ENCODE assay signal across 10 mouse cellular contexts in genomic region chr2:133346789-133347424, GRCm38 (mm10).
DNase-seq lines count a peak whose midpoint lies in the region; ATAC-seq lines count a peak whose summit lies in the region.
"Had no signal": no experiment of that assay in that cellular context is flagged by ENCODE, and none has a peak within 500 bp of the region (broad histone marks: within the 10 kb centered on the region; RNA-seq: fewer than 3 reads in every experiment).

No protein-coding gene starts in this region.

- H3K36me3 ChIP-seq in lung, embryonic 15.5 days = no peaks in the 10 kb centered on the region
- no peaks in the 10 kb centered on the region for H3K36me3 ChIP-seq in embryonic facial prominence, embryonic 11.5 days (replicated peaks; ENCODE audit: control insufficient read depth, insufficient read depth, low read depth, low read length)
- H3K36me3 ChIP-seq in hindbrain, embryonic 14.5 days (replicated peaks; ENCODE audit: control insufficient read depth, insufficient read depth) = no peaks in the 10 kb centered on the region
- H3K36me3 ChIP-seq in neural tube, embryonic 14.5 days (ENCODE audit: control insufficient read depth, insufficient read depth, low read length) = no peaks in the 10 kb centered on the region
- H3K36me3 ChIP-seq: heart, embryonic 10.5 days; liver, embryonic 13.5 days had no signal

- no peaks in the 10 kb centered on the region for H3K9me3 ChIP-seq in lung, embryonic 15.5 days
- no peaks in the 10 kb centered on the region for H3K9me3 ChIP-seq in embryonic facial prominence, embryonic 11.5 days (replicated peaks; ENCODE audit: control insufficient read depth, low read length)
- H3K9me3 ChIP-seq in hindbrain, embryonic 14.5 days (ENCODE audit: control insufficient read depth, low read length) = no peaks in the 10 kb centered on the region
- no peaks in the 10 kb centered on the region for H3K9me3 ChIP-seq in neural tube, embryonic 14.5 days (ENCODE audit: control insufficient read depth, low read length)
- H3K9me3 ChIP-seq: heart, embryonic 10.5 days; liver, embryonic 13.5 days had no signal

- DNase-seq in lung, postnatal 14 days = no peak
- DNase-seq in embryonic facial prominence, embryonic 11.5 days (ENCODE audit: low spot score) = peak; percentile 26
- DNase-seq in hindbrain, embryonic 14.5 days (ENCODE audit: low spot score) = no peak
- DNase-seq in kidney, postnatal 36 days = no peak
- no peak for DNase-seq in cerebellum, adult 18-20 months
- DNase-seq in adrenal gland, postnatal 14 days = no peak
- DNase-seq: liver, embryonic 13.5 days had no signal

- no peaks in the 10 kb centered on the region for H3K27me3 ChIP-seq in lung, embryonic 15.5 days
- H3K27me3 ChIP-seq in embryonic facial prominence, embryonic 11.5 days (ENCODE audit: control insufficient read depth, insufficient read depth, low read length) = no peaks in the 10 kb centered on the region
- H3K27me3 ChIP-seq in hindbrain, embryonic 14.5 days (ENCODE audit: control insufficient read depth, insufficient read depth, low read length) = peaks cover 9% of the 10 kb centered on the region
- H3K27me3 ChIP-seq in neural tube, embryonic 14.5 days (ENCODE audit: control insufficient read depth, insufficient read depth, low read length) = no peaks in the 10 kb centered on the region
- H3K27me3 ChIP-seq: liver, embryonic 13.5 days had no signal

- no peak overlapping the region for H3K9ac ChIP-seq in lung, embryonic 15.5 days
- no peak overlapping the region for H3K9ac ChIP-seq in embryonic facial prominence, embryonic 11.5 days (replicated peaks; ENCODE audit: low read length)
- H3K9ac ChIP-seq in hindbrain, embryonic 14.5 days = no peak overlapping the region
- H3K9ac ChIP-seq in neural tube, embryonic 14.5 days (replicated peaks; ENCODE audit: low read depth, low read length) = no peak overlapping the region
- H3K9ac ChIP-seq: liver, embryonic 13.5 days had no signal

- ATAC-seq in lung, embryonic 15.5 days (ENCODE audit: borderline replicate concordance, extremely low read depth, low FRiP score, low TSS enrichment) = no peak
- no peak; the same call in 1 of the 2 replicates for ATAC-seq in embryonic facial prominence, embryonic 11.5 days (replicated peaks; ENCODE audit: insufficient number of reproducible peaks, low FRiP score, low TSS enrichment, low read depth)
- peak; percentile 46; the same call in 1 of the 2 replicates for ATAC-seq in hindbrain, embryonic 14.5 days (ENCODE audit: low FRiP score)
- peak; percentile 46; the same call in 1 of the 2 replicates for ATAC-seq in neural tube, embryonic 14.5 days (ENCODE audit: low read depth)

- H3K4me3 ChIP-seq in lung, embryonic 15.5 days = no peak overlapping the region
- H3K4me3 ChIP-seq in embryonic facial prominence, embryonic 11.5 days (ENCODE audit: low read depth, low read length) = no peak overlapping the region
- H3K4me3 ChIP-seq in hindbrain, embryonic 14.5 days (replicated peaks; ENCODE audit: low read length) = no peak overlapping the region
- no peak overlapping the region for H3K4me3 ChIP-seq in neural tube, embryonic 14.5 days (ENCODE audit: low read depth, low read length)
- H3K4me3 ChIP-seq: heart, embryonic 10.5 days; liver, embryonic 13.5 days had no signal

- H3K4me1 ChIP-seq in lung, embryonic 15.5 days = peaks cover 8% of the 10 kb centered on the region; the same call in 1 of the 2 replicates
- H3K4me1 ChIP-seq in embryonic facial prominence, embryonic 11.5 days (ENCODE audit: control insufficient read depth, insufficient read depth, low read length) = no peaks in the 10 kb centered on the region
- no peaks in the 10 kb centered on the region; the same call in 1 of the 2 replicates for H3K4me1 ChIP-seq in hindbrain, embryonic 14.5 days (replicated peaks; ENCODE audit: control insufficient read depth, insufficient read depth, low read length)
- H3K4me1 ChIP-seq in neural tube, embryonic 14.5 days (ENCODE audit: control insufficient read depth, insufficient read depth, low read length) = no peaks in the 10 kb centered on the region
- H3K4me1 ChIP-seq: liver, embryonic 13.5 days had no signal

- 0 out of 2 replicates have a peak overlapping the region, but pooled peaks have one; percentile 0 for H3K4me2 ChIP-seq in lung, embryonic 15.5 days
- H3K4me2 ChIP-seq in embryonic facial prominence, embryonic 11.5 days (ENCODE audit: low read depth, low read length) = no peak overlapping the region
- H3K4me2 ChIP-seq in hindbrain, embryonic 14.5 days (replicated peaks) = no peak overlapping the region
- H3K4me2 ChIP-seq in neural tube, embryonic 14.5 days (ENCODE audit: low read depth, low read length) = no peak overlapping the region
- H3K4me2 ChIP-seq: liver, embryonic 13.5 days had no signal

- WGBS in lung, embryonic 15.5 days = 22% methylated on average over 4 of the region's 4 CpGs
- 20% methylated on average over 4 of the region's 4 CpGs for WGBS in embryonic facial prominence, embryonic 11.5 days
- 3% methylated on average over 4 of the region's 4 CpGs for WGBS in hindbrain, embryonic 14.5 days
- WGBS in neural tube, embryonic 14.5 days = 9% methylated on average over 4 of the region's 4 CpGs

- no peak overlapping the region for H3K27ac ChIP-seq in lung, embryonic 15.5 days
- no peak overlapping the region for H3K27ac ChIP-seq in embryonic facial prominence, embryonic 11.5 days (replicated peaks; ENCODE audit: low read depth, low read length)
- no peak overlapping the region for H3K27ac ChIP-seq in hindbrain, embryonic 14.5 days
- H3K27ac ChIP-seq in neural tube, embryonic 14.5 days (ENCODE audit: low read depth, low read length) = no peak overlapping the region
- H3K27ac ChIP-seq: liver, embryonic 13.5 days had no signal

Comparison
In these comparisons a context has a peak if more than half of its experiments do, and no peak if none do; other contexts are left out.
1. ATAC-seq: peak in hindbrain, embryonic 14.5 days (single experiment) and neural tube, embryonic 14.5 days (single experiment); none in lung, embryonic 15.5 days (single experiment) and embryonic facial prominence, embryonic 11.5 days (single experiment).